Mouse (Mus musculus): ENCODE results near the gene Cxcl10.

- TF ChIP-seq CTCF (IDR thresholded peaks at IDR 0.05; ENCODE audit: extremely low read depth, insufficient read length, insufficient replicate concordance, low read depth, low read length) (no peak), POLR2A (IDR thresholded peaks at IDR 0.05; ENCODE audit: low read depth, low read length) (no peak)
Observed at GRCm38 (mm10) chr5:92322612-92323011, 26.1 kb downstream of the Cxcl10 start.

Measured in small intestine, adult 2 months (tissue).